Mouse (Mus musculus): Measurements from ENCODE around the gene Asb9.

Asb9 gene

GRCm38 (mm10) chrX:164505709-164506498 lies at the start of gene Asb9:
Gene Asb9 (plus strand): TSS chrX:164506327.
- H3K4me1 ChIP-seq (replicated peaks; ENCODE audit: low read depth, low read length) = no peaks in the 10 kb centered on the region; the same call in 1 of the 2 replicates
- no peak within 1 kb of the TSS for H3K4me3 ChIP-seq (replicated peaks; ENCODE audit: low read length)
- TF ChIP-seq NANOG (IDR thresholded peaks at IDR 0.05; ENCODE audit: borderline replicate concordance, low read length) (no peak), POU5F1 (IDR thresholded peaks at IDR 0.05; ENCODE audit: borderline replicate concordance, low read length) (no peak), CTCF (conservative IDR thresholded peaks at IDR 0.05; ENCODE audit: low read length) (no peak)
- H3K9me3 ChIP-seq (ENCODE audit: low read length) = no peaks in the 10 kb centered on the region
- no peaks in the 10 kb centered on the region for H3K27me3 ChIP-seq (ENCODE audit: insufficient read depth, low read length)
- H3K36me3 ChIP-seq (ENCODE audit: insufficient read depth, low read length) = no peaks in the 10 kb centered on the region

GRCm38 (mm10) chrX:164459205-164459878 lies 46.8 kb upstream of the Asb9 start:
- Histone ChIP-seq H3K27me3 (ENCODE audit: insufficient read depth, low read length) (no peaks in the 10 kb centered on the region), H3K4me3 (replicated peaks; ENCODE audit: low read length) (no peak overlapping the region), H3K36me3 (ENCODE audit: insufficient read depth, low read length) (no peaks in the 10 kb centered on the region), H3K4me1 (replicated peaks; ENCODE audit: low read depth, low read length) (no peaks in the 10 kb centered on the region), H3K9me3 (ENCODE audit: low read length) (no peaks in the 10 kb centered on the region)
- TF ChIP-seq CTCF (conservative IDR thresholded peaks at IDR 0.05; ENCODE audit: low read length) (0 out of 2 replicates have a peak, but pooled peaks have one; percentile 13), POU5F1 (IDR thresholded peaks at IDR 0.05; ENCODE audit: borderline replicate concordance, low read length) (no peak), NANOG (IDR thresholded peaks at IDR 0.05; ENCODE audit: borderline replicate concordance, low read length) (no peak)

GRCm38 (mm10) chrX:164502258-164502657 lies 3.9 kb upstream of the Asb9 start:
- Histone ChIP-seq H3K36me3 (ENCODE audit: insufficient read depth, low read length) (no peaks in the 10 kb centered on the region), H3K27me3 (ENCODE audit: insufficient read depth, low read length) (no peaks in the 10 kb centered on the region), H3K9me3 (ENCODE audit: low read length) (no peaks in the 10 kb centered on the region), H3K4me3 (replicated peaks; ENCODE audit: low read length) (no peak overlapping the region), H3K4me1 (replicated peaks; ENCODE audit: low read depth, low read length) (no peaks in the 10 kb centered on the region; the same call in 1 of the 2 replicates)
- TF ChIP-seq CTCF (conservative IDR thresholded peaks at IDR 0.05; ENCODE audit: low read length) (no peak), NANOG (IDR thresholded peaks at IDR 0.05; ENCODE audit: borderline replicate concordance, low read length) (no peak), POU5F1 (IDR thresholded peaks at IDR 0.05; ENCODE audit: borderline replicate concordance, low read length) (no peak)

GRCm38 (mm10) chrX:164507068-164507467 lies 941 bp downstream of the Asb9 start:
- Histone ChIP-seq H3K36me3 (ENCODE audit: insufficient read depth, low read length) (no peaks in the 10 kb centered on the region), H3K4me1 (replicated peaks; ENCODE audit: low read depth, low read length) (no peaks in the 10 kb centered on the region; the same call in 1 of the 2 replicates), H3K4me3 (replicated peaks; ENCODE audit: low read length) (no peak overlapping the region), H3K27me3 (ENCODE audit: insufficient read depth, low read length) (no peaks in the 10 kb centered on the region), H3K9me3 (ENCODE audit: low read length) (no peaks in the 10 kb centered on the region)
- no peak for TF ChIP-seq CTCF (conservative IDR thresholded peaks at IDR 0.05; ENCODE audit: low read length)
- no peak for TF ChIP-seq POU5F1 (IDR thresholded peaks at IDR 0.05; ENCODE audit: borderline replicate concordance, low read length)
- TF ChIP-seq NANOG (IDR thresholded peaks at IDR 0.05; ENCODE audit: borderline replicate concordance, low read length) = no peak

GRCm38 (mm10) chrX:164508728-164509127 lies 2.6 kb downstream of the Asb9 start:
- no peak for TF ChIP-seq POU5F1 (IDR thresholded peaks at IDR 0.05; ENCODE audit: borderline replicate concordance, low read length)
- no peak for TF ChIP-seq NANOG (IDR thresholded peaks at IDR 0.05; ENCODE audit: borderline replicate concordance, low read length)
- TF ChIP-seq CTCF (conservative IDR thresholded peaks at IDR 0.05; ENCODE audit: low read length) = no peak

GRCm38 (mm10) chrX:164522138-164522537 lies 16.0 kb downstream of the Asb9 start:
- H3K27me3 ChIP-seq (ENCODE audit: insufficient read depth, low read length) = no peaks in the 10 kb centered on the region
- TF ChIP-seq NANOG (IDR thresholded peaks at IDR 0.05; ENCODE audit: borderline replicate concordance, low read length) (no peak), POU5F1 (IDR thresholded peaks at IDR 0.05; ENCODE audit: borderline replicate concordance, low read length) (no peak)
- no peaks in the 10 kb centered on the region for H3K36me3 ChIP-seq (ENCODE audit: insufficient read depth, low read length)

More at GRCm38 (mm10) chrX:164508728-164509127, 2.6 kb downstream of the Asb9 start:
- Histone ChIP-seq H3K4me1 (replicated peaks; ENCODE audit: low read depth, low read length) (no peaks in the 10 kb centered on the region), H3K36me3 (ENCODE audit: insufficient read depth, low read length) (no peaks in the 10 kb centered on the region), H3K4me3 (replicated peaks; ENCODE audit: low read length) (no peak overlapping the region), H3K9me3 (ENCODE audit: low read length) (no peaks in the 10 kb centered on the region), H3K27me3 (ENCODE audit: insufficient read depth, low read length) (no peaks in the 10 kb centered on the region)

GRCm38 (mm10) chrX:164526566-164526965 lies 20.4 kb downstream of the Asb9 start:
- TF ChIP-seq CTCF (conservative IDR thresholded peaks at IDR 0.05; ENCODE audit: low read length) (no peak), POU5F1 (IDR thresholded peaks at IDR 0.05; ENCODE audit: borderline replicate concordance, low read length) (no peak), NANOG (IDR thresholded peaks at IDR 0.05; ENCODE audit: borderline replicate concordance, low read length) (no peak)
- no peak overlapping the region for H3K4me3 ChIP-seq (replicated peaks; ENCODE audit: low read length)
- H3K27me3 ChIP-seq (ENCODE audit: insufficient read depth, low read length) = no peaks in the 10 kb centered on the region
- H3K4me1 ChIP-seq (replicated peaks; ENCODE audit: low read depth, low read length) = no peaks in the 10 kb centered on the region
- H3K9me3 ChIP-seq (ENCODE audit: low read length) = no peaks in the 10 kb centered on the region
- H3K36me3 ChIP-seq (ENCODE audit: insufficient read depth, low read length) = no peaks in the 10 kb centered on the region

More at GRCm38 (mm10) chrX:164522138-164522537, 16.0 kb downstream of the Asb9 start:
- Histone ChIP-seq H3K9me3 (ENCODE audit: low read length) (no peaks in the 10 kb centered on the region), H3K4me1 (replicated peaks; ENCODE audit: low read depth, low read length) (no peaks in the 10 kb centered on the region), H3K4me3 (replicated peaks; ENCODE audit: low read length) (no peak overlapping the region)

- Histone ChIP-seq H3K4me3 (replicated peaks; ENCODE audit: low read length) (no peak overlapping the region), H3K27me3 (ENCODE audit: insufficient read depth, low read length) (no peaks in the 10 kb centered on the region), H3K36me3 (ENCODE audit: insufficient read depth, low read length) (no peaks in the 10 kb centered on the region), H3K9me3 (ENCODE audit: low read length) (no peaks in the 10 kb centered on the region), H3K4me1 (replicated peaks; ENCODE audit: low read depth, low read length) (no peaks in the 10 kb centered on the region)
- TF ChIP-seq NANOG (IDR thresholded peaks at IDR 0.05; ENCODE audit: borderline replicate concordance, low read length) (no peak), CTCF (conservative IDR thresholded peaks at IDR 0.05; ENCODE audit: low read length) (peak; percentile 17; the same call in 1 of the 2 replicates), POU5F1 (IDR thresholded peaks at IDR 0.05; ENCODE audit: borderline replicate concordance, low read length) (no peak)
Observed at GRCm38 (mm10) chrX:164541436-164542317, 35.5 kb downstream of the Asb9 start.

Measured in E14TG2a.4 (cell line).